Mouse (Mus musculus) C2C12 (cell line): Measurements from ENCODE around the gene Rplp2. TPM values are rescaled to one million over a fixed set of nuclear protein-coding genes. Genes with fewer than 3 reads are reported as not detected.

Experiments used
- H3K27me3 ChIP-seq: one replicate; pipeline ENCODE4 v1.6.1; 2011; ENCODE audit not compliant: control insufficient read depth, insufficient read depth, insufficient read length
- H3K36me3 ChIP-seq: one replicate; pipeline ENCODE4 v1.6.1; 2011; ENCODE audit not compliant: control insufficient read depth, insufficient read depth
- H3K4me3 ChIP-seq: one replicate; pipeline ENCODE4 v1.5.1; 2011; ENCODE audit warnings: mild to moderate bottlenecking, control low read depth; ENCODE audit not compliant: poor library complexity, insufficient read depth, severe bottlenecking
- H3K79me2 ChIP-seq: one replicate; pipeline ENCODE4 v1.6.1; 2011; ENCODE audit not compliant: control insufficient read depth, insufficient read depth
- H3K79me3 ChIP-seq: one replicate; pipeline ENCODE4 v1.6.1; 2011; ENCODE audit warnings: low read depth, control low read depth
- H3ac ChIP-seq: one replicate; pipeline ENCODE3; 2011; ENCODE audit warnings: low read depth; ENCODE audit not compliant: control insufficient read depth, insufficient read length
- CEBPB ChIP-seq: IDR thresholded peaks from one replicate; pipeline ENCODE4 v1.6.1; 2011; ENCODE audit warnings: low read depth, mild to moderate bottlenecking, control low read depth, moderate library complexity
- CTCF ChIP-seq: IDR thresholded peaks from one replicate; pipeline ENCODE4 v1.5.1; 2011; ENCODE audit not compliant: control insufficient read depth, insufficient read depth, insufficient read length
- FOSL1 ChIP-seq: IDR thresholded peaks from one replicate; pipeline ENCODE4 v1.8.0; 2011; ENCODE audit warnings: mild to moderate bottlenecking, low read length; ENCODE audit not compliant: poor library complexity, insufficient read depth, severe bottlenecking
- MAX ChIP-seq: IDR thresholded peaks from one replicate; pipeline ENCODE4 v1.6.1; 2011; ENCODE audit warnings: mild to moderate bottlenecking, control low read depth
- MYOD1 ChIP-seq: IDR thresholded peaks from one replicate; pipeline ENCODE4 v1.6.1; 2011; ENCODE audit warnings: low read depth; ENCODE audit not compliant: control insufficient read depth, insufficient read length
- MYOG ChIP-seq: IDR thresholded peaks from one replicate; pipeline ENCODE4 v1.6.1; 2011; ENCODE audit not compliant: control insufficient read depth, insufficient read length; ENCODE audit errors: extremely low read depth
- USF1 ChIP-seq: IDR thresholded peaks from one replicate; pipeline ENCODE4 v1.6.1; 2011; ENCODE audit warnings: low read depth, mild to moderate bottlenecking, control low read depth, moderate library complexity
- polyA plus RNA-seq: library from polyadenylated mRNA; unstranded; fragments of >200 nt; fragmentation: generic; extraction: Trizol; gene quantifications from one replicate; pipeline ENCODE4 v1.2.1, GENCODE M21; 2012; ENCODE audit warnings: missing spikeins

The Rplp2 gene
- polyA plus RNA-seq, 1 experiment, result 4,785 TPM

- H3K36me3 ChIP-seq, result peaks cover 60% of the 10 kb centered on the region
- H3K79me2 ChIP-seq, result peaks cover 41% of the 10 kb centered on the region
- TF ChIP-seq MAX (no peak), CTCF (no peak), MYOG (no peak), CEBPB (no peak), USF1 (no peak), MYOD1 (no peak), FOSL1 (no peak)
- H3ac ChIP-seq, result no peak overlapping the region
- H3K27me3 ChIP-seq, result no peaks in the 10 kb centered on the region
- H3K4me3 ChIP-seq, result no peak overlapping the region
- peaks cover 26% of the 10 kb centered on the region for H3K79me3 ChIP-seq
Observed at GRCm38 (mm10) chr7:141487141-141487540, 40.0 kb downstream of the Rplp2 start.

DNA sequence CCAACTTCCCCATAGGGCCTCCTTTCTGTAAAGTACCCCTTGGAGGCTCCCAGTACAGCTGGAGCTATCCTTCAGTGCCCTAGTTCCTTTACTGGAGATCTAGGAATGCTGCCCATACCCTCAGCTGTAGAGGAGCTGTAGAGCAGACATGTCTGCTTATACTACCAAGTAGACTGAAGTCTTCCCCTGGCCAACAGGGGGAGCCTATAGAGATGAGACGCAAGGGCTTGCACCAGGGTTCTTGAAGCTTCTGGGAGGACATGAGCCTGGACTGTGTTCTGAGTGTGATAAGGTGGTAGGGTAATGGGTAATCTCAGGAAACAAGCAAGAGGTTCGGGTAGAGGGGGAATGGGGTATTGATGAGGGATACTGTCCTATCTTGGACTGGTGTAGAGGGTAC lies 44.0 kb downstream of the Rplp2 start:
- Histone ChIP-seq H3K4me3 (no peak overlapping the region), H3ac (no peak overlapping the region), H3K36me3 (peaks cover 56% of the 10 kb centered on the region), H3K79me3 (peaks cover 4% of the 10 kb centered on the region), H3K79me2 (peaks cover 10% of the 10 kb centered on the region), H3K27me3 (no peaks in the 10 kb centered on the region)
- TF ChIP-seq MAX (no peak), MYOD1 (no peak), USF1 (no peak), FOSL1 (no peak), CEBPB (no peak), MYOG (no peak), CTCF (no peak)

DNA sequence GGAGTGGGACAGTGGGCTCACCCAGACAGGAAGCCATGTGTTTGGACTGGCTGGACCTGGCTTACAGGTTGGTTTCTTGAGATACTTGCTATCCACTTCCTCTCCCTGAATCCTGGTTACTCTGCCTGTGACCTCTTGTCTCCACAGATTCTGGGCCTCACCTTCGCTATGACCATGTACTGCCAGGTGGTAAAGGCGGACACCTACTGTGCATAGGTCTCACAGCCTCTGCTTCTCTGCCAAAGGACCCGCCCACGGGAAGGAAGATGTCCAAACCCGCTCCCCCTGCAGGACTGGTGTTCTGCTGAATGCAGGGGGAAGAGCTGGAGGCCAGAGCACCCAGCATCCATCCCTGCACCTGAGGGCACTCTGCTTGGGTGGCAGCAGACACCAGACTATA lies 45.6 kb downstream of the Rplp2 start:
- Histone ChIP-seq H3K79me3 (peaks cover 3% of the 10 kb centered on the region), H3K79me2 (peaks cover 5% of the 10 kb centered on the region), H3K36me3 (peaks cover 48% of the 10 kb centered on the region), H3ac (no peak overlapping the region), H3K4me3 (no peak overlapping the region), H3K27me3 (no peaks in the 10 kb centered on the region)
- TF ChIP-seq MYOD1, result no peak
- TF ChIP-seq MAX, result no peak
- TF ChIP-seq CTCF, result no peak
- TF ChIP-seq MYOG, result no peak
- no peak for TF ChIP-seq FOSL1

GRCm38 (mm10) chr7:141493729-141494128 lies 46.6 kb downstream of the Rplp2 start:
- no peak overlapping the region for H3K4me3 ChIP-seq
- H3K79me3 ChIP-seq, result no peaks in the 10 kb centered on the region
- H3K27me3 ChIP-seq, result no peaks in the 10 kb centered on the region
- no peak for TF ChIP-seq CEBPB
- TF ChIP-seq MYOG, result no peak
- no peak for TF ChIP-seq MAX
- no peak for TF ChIP-seq CTCF
- no peak for TF ChIP-seq FOSL1
- TF ChIP-seq USF1, result no peak
- TF ChIP-seq MYOD1, result no peak
- H3ac ChIP-seq, result no peak overlapping the region
- H3K79me2 ChIP-seq, result no peaks in the 10 kb centered on the region
- H3K36me3 ChIP-seq, result peaks cover 42% of the 10 kb centered on the region

GRCm38 (mm10) chr7:141495379-141495778 lies 48.2 kb downstream of the Rplp2 start:
- H3K27me3 ChIP-seq, result no peaks in the 10 kb centered on the region
- TF ChIP-seq MYOG, result no peak
- no peak for TF ChIP-seq CEBPB
- TF ChIP-seq USF1, result no peak
- no peak for TF ChIP-seq CTCF
- TF ChIP-seq FOSL1, result no peak
- no peak for TF ChIP-seq MAX
- TF ChIP-seq MYOD1, result no peak
- peaks cover 28% of the 10 kb centered on the region for H3K36me3 ChIP-seq

GRCm38 (mm10) chr7:141495940-141496339 lies 48.8 kb downstream of the Rplp2 start:
- H3K36me3 ChIP-seq, result peaks cover 22% of the 10 kb centered on the region
- H3K4me3 ChIP-seq, result no peak overlapping the region
- H3K79me2 ChIP-seq, result no peaks in the 10 kb centered on the region
- H3K79me3 ChIP-seq, result no peaks in the 10 kb centered on the region
- H3ac ChIP-seq, result no peak overlapping the region
- H3K27me3 ChIP-seq, result no peaks in the 10 kb centered on the region
- no peak for TF ChIP-seq CTCF
- no peak for TF ChIP-seq MYOD1
- no peak for TF ChIP-seq FOSL1
- no peak for TF ChIP-seq CEBPB
- TF ChIP-seq MAX, result no peak
- no peak for TF ChIP-seq USF1
- TF ChIP-seq MYOG, result no peak

More at GRCm38 (mm10) chr7:141495379-141495778, 48.2 kb downstream of the Rplp2 start:
- Histone ChIP-seq H3ac (no peak overlapping the region), H3K4me3 (no peak overlapping the region), H3K79me3 (no peaks in the 10 kb centered on the region), H3K79me2 (no peaks in the 10 kb centered on the region)
